Mouse (Mus musculus) v-Abl transformed pro-B cells (cell line): ENCODE results near the gene Tbx15.

Source experiments
- in situ Hi-C, 2 experiments: fragments of 400-800 bp; cut with MboI; formaldehyde crosslinking; loops; one replicate each; pipeline ENCODE4 v1.15.1; 2025; ENCODE audit not compliant: unreplicated experiment in 2 of 2

Tbx15 gene

GRCm38 (mm10) chr3:99240213-99240720, at the start of gene Tbx15:
TSS of gene Tbx15 (plus strand) at chr3:99240381.
- in situ Hi-C loops, result loop anchor here (25.0 kb wide), 3 partner anchors 922 to 1697 kb away; partner anchors contain the start of genes Gdap2 (in 1 of the 2) and Wdr3 (in 1 of the 2)

GRCm38 (mm10) chr3:99193576-99193975, 46.6 kb upstream of the Tbx15 start:
- in situ Hi-C loops, result no loop called here

- in situ Hi-C loops, result no loop called here
Observed at GRCm38 (mm10) chr3:99203331-99203730, 36.9 kb upstream of the Tbx15 start.

- in situ Hi-C loops, result no loop called here
Observed at GRCm38 (mm10) chr3:99208416-99208815, 31.8 kb upstream of the Tbx15 start.

GRCm38 (mm10) chr3:99211105-99211698, 29.0 kb upstream of the Tbx15 start:
- in situ Hi-C loops, result no loop called here

GRCm38 (mm10) chr3:99227807-99228206, 12.4 kb upstream of the Tbx15 start:
- in situ Hi-C loops, result loop anchor here (25.0 kb wide), 3 partner anchors 934 to 1709 kb away; partner anchors contain the start of genes Gdap2 (in 1 of the 2) and Wdr3 (in 1 of the 2)

GRCm38 (mm10) chr3:99233393-99234318, 6.5 kb upstream of the Tbx15 start:
- in situ Hi-C loops, result loop anchor here (5.0 to 25.0 kb wide), 5 partner anchors 709 to 1704 kb away; partner anchors contain the start of genes Gdap2 (in 2 of the 2) and Wdr3 (in 2 of the 2)

GRCm38 (mm10) chr3:99234319-99234869, 5.8 kb upstream of the Tbx15 start:
- in situ Hi-C loops, result loop anchor here (5.0 to 25.0 kb wide), 5 partner anchors 708 to 1703 kb away; partner anchors contain the start of genes Gdap2 (in 2 of the 2) and Wdr3 (in 2 of the 2)

GRCm38 (mm10) chr3:99235116-99235803, 4.9 kb upstream of the Tbx15 start:
- in situ Hi-C loops, result loop anchor here (10.0 to 25.0 kb wide), 4 partner anchors 927 to 1702 kb away; partner anchors contain the start of genes Gdap2 (in 2 of the 2) and Wdr3 (in 2 of the 2)

- in situ Hi-C loops, result loop anchor here (10.0 to 25.0 kb wide), 4 partner anchors 926 to 1701 kb away; partner anchors contain the start of genes Gdap2 (in 2 of the 2) and Wdr3 (in 2 of the 2)
Observed at GRCm38 (mm10) chr3:99235804-99236755, 4.1 kb upstream of the Tbx15 start.

GRCm38 (mm10) chr3:99238691-99239090, 1.5 kb upstream of the Tbx15 start:
- in situ Hi-C loops, result loop anchor here (10.0 to 25.0 kb wide), 4 partner anchors 924 to 1699 kb away; partner anchors contain the start of genes Gdap2 (in 2 of the 2) and Wdr3 (in 2 of the 2)

GRCm38 (mm10) chr3:99239301-99240045, 708 bp upstream of the Tbx15 start:
- in situ Hi-C loops, result loop anchor here (10.0 to 25.0 kb wide), 4 partner anchors 923 to 1698 kb away; partner anchors contain the start of genes Gdap2 (in 2 of the 2) and Wdr3 (in 2 of the 2)

GRCm38 (mm10) chr3:99240811-99241738, 894 bp downstream of the Tbx15 start:
- in situ Hi-C loops, result loop anchor here (25.0 kb wide), 3 partner anchors 921 to 1696 kb away; partner anchors contain the start of genes Gdap2 (in 1 of the 2) and Wdr3 (in 1 of the 2)

- in situ Hi-C loops, result loop anchor here (25.0 kb wide), 3 partner anchors 920 to 1695 kb away; partner anchors contain the start of genes Gdap2 (in 1 of the 2) and Wdr3 (in 1 of the 2)
Observed at GRCm38 (mm10) chr3:99242481-99242880, 2.3 kb downstream of the Tbx15 start.

- in situ Hi-C loops, result loop anchor here (25.0 kb wide), 3 partner anchors 917 to 1692 kb away; partner anchors contain the start of genes Gdap2 (in 1 of the 2) and Wdr3 (in 1 of the 2)
Observed at GRCm38 (mm10) chr3:99245341-99245740, 5.2 kb downstream of the Tbx15 start.

- in situ Hi-C loops, result loop anchor here (25.0 kb wide), 3 partner anchors 916 to 1691 kb away; partner anchors contain the start of genes Gdap2 (in 1 of the 2) and Wdr3 (in 1 of the 2)
Observed at GRCm38 (mm10) chr3:99246629-99247028, 6.4 kb downstream of the Tbx15 start.
